Mouse (Mus musculus) limb, embryonic 15.5 days (tissue): ENCODE measurements around the gene Ccdc142. TPM values are rescaled to one million over a fixed set of nuclear protein-coding genes. Genes with fewer than 3 reads are reported as not detected.

Source experiments
- ATAC-seq: fragments of 200-750 bp; cut with Nextera tagmentation; 2 replicates; pipeline ENCODE4 v1.8.0; 2017; ENCODE audit warnings: low read depth, moderate TSS enrichment; ENCODE audit not compliant: insufficient number of reproducible peaks, low FRiP score, low TSS enrichment
- H3K27ac ChIP-seq: fragments of 300-500 bp; sonication (generic); 2 replicates; pipeline ENCODE4 v1.5.1; 2015; ENCODE audit warnings: moderate library complexity, mild to moderate bottlenecking, inconsistent platforms
- H3K27me3 ChIP-seq: fragments of 300-500 bp; sonication (generic); 2 replicates; pipeline ENCODE4 v1.6.1; 2015; ENCODE audit warnings: inconsistent platforms
- H3K36me3 ChIP-seq: fragments of 300-500 bp; sonication (generic); 2 replicates; pipeline ENCODE4 v1.6.1; 2015; ENCODE audit warnings: inconsistent platforms
- H3K4me1 ChIP-seq: fragments of 300-500 bp; sonication (generic); 2 replicates; pipeline ENCODE4 v1.6.1; 2015; ENCODE audit warnings: inconsistent platforms
- H3K4me2 ChIP-seq: fragments of 300-500 bp; sonication (generic); 2 replicates; pipeline ENCODE4 v1.6.1; 2015; ENCODE audit warnings: mild to moderate bottlenecking, inconsistent platforms
- H3K4me3 ChIP-seq: fragments of 300-500 bp; sonication (generic); 2 replicates; pipeline ENCODE4 v1.5.1; 2015; ENCODE audit warnings: mild to moderate bottlenecking, inconsistent platforms
- H3K9ac ChIP-seq: fragments of 300-500 bp; sonication (generic); 2 replicates; pipeline ENCODE4 v1.6.1; 2015; ENCODE audit warnings: inconsistent platforms
- H3K9me3 ChIP-seq: fragments of 300-500 bp; sonication (generic); 2 replicates; pipeline ENCODE4 v1.6.1; 2016; ENCODE audit warnings: inconsistent platforms
- WGBS: fragments of 180-500 bp; shearing (Covaris S2); methylation state at CpG from one replicate; pipeline ENCODE4 v1.1.7; 2015; 5-methylcytosine and 5-hydroxymethylcytosine counted together
- microRNA counts: library from miRNA; unstranded; fragments of <30 nt; microRNA quantifications from one replicate; lab custom pipeline; 2016
- microRNA-seq: library from miRNA; unstranded; fragments of <30 nt; microRNA quantifications from one replicate; pipeline ENCODE4, GENCODE M21; 2016
- polyA plus RNA-seq: library from polyadenylated mRNA; unstranded; fragments of >200 nt; fragmentation: Nextera tagmentation; extraction: Ambion mirVana; gene quantifications from 2 replicates; pipeline ENCODE4 v1.2.1, GENCODE M21; 2015

Gene Ccdc142
- polyA plus RNA-seq, 1 experiment from 2014 or later, result 2.0 TPM

- no peaks in the 10 kb centered on the region for H3K27me3 ChIP-seq
- no peak overlapping the region for H3K9ac ChIP-seq
- H3K36me3 ChIP-seq, result peaks cover 51% of the 10 kb centered on the region
- H3K27ac ChIP-seq, result no peak overlapping the region
- ATAC-seq, result no peak
- 72% methylated on average over 5 of the region's 5 CpGs for WGBS
- H3K9me3 ChIP-seq, result no peaks in the 10 kb centered on the region
- H3K4me2 ChIP-seq, result no peak overlapping the region
- H3K4me3 ChIP-seq, result no peak overlapping the region
- H3K4me1 ChIP-seq, result peaks cover 16% of the 10 kb centered on the region
These were observed 52.1 kb downstream of the Ccdc142 start for GRCm38 (mm10) chr6:83153485-83153884.

DNA sequence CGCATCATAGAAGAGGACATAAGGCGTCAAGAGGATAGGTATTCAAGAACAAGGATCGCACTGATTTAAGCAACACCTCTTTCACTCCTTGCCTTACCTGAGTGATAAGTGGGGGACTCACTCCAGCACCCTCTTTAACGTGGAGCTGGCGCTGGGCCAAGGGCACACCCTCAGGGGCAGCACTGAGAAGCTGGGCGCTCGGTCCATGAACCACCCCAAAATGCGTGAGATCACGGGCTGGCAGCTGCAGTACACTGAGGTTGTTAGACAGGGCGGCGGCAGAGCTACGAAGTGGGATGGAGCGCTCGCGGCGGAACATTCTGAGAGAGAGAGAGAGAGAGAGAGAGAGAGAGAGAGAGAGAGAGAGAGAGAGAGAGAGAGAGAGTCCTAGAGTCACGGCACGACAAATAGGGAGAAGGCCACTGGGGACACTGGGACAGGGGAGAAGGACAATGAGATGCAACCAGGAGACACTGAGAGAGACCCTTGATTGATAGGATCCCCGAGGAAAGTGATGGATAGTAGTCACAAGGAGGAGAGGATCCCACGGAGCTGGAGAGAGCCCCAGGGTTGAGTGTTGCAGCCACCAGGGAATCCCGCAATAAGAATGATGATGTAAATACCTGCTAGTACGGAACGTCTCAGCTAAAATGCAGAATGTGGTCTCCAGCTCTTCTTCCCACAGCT, 54.3 kb downstream of the Ccdc142 start:
- no peak for ATAC-seq
- H3K27ac ChIP-seq, result no peak overlapping the region
- WGBS, result 7% methylated on average over 23 of the region's 23 CpGs
- H3K4me1 ChIP-seq, result peaks cover 16% of the 10 kb centered on the region
- peak overlapping the region; percentile 51 for H3K4me3 ChIP-seq
- peaks cover 9% of the 10 kb centered on the region for H3K27me3 ChIP-seq
- H3K4me2 ChIP-seq, result peak overlapping the region; percentile 86
- peaks cover 29% of the 10 kb centered on the region for H3K36me3 ChIP-seq
- H3K9ac ChIP-seq, result peak overlapping the region; percentile 35; the same call in 1 of the 2 replicates
- no peaks in the 10 kb centered on the region for H3K9me3 ChIP-seq

GRCm38 (mm10) chr6:83156259-83156684, 54.9 kb downstream of the Ccdc142 start, which contains the start of the genes Wdr54 and 1700003E16Rik:
Gene Wdr54, minus strand, starts transcription at chr6:83156397.
Gene 1700003E16Rik, plus strand, starts transcription at chr6:83156404.
- WGBS, result 2% methylated on average over 32 of the region's 32 CpGs
- H3K9ac ChIP-seq, result peak within 1 kb of the TSS; percentile 35

More at GRCm38 (mm10) chr6:83156259-83156684, 54.9 kb downstream of the Ccdc142 start, which contains the start of the genes Wdr54 and 1700003E16Rik:
- Histone ChIP-seq H3K27me3 (peaks cover 15% of the 10 kb centered on the region), H3K36me3 (peaks cover 23% of the 10 kb centered on the region), H3K9me3 (no peaks in the 10 kb centered on the region), H3K4me1 (peaks cover 21% of the 10 kb centered on the region), H3K4me2 (peak within 1 kb of the TSS; percentile 86), H3K27ac (no peak within 1 kb of the TSS), H3K4me3 (peak within 1 kb of the TSS; percentile 51)
- peak; percentile 80 for ATAC-seq

MicroRNAs within 50 kb of the gene (microRNA counts, 519-probe panel; counts per million panel counts)
- microRNA mmu-miR-3470a+mmu-miR-3470b (lab: Ali Mortazavi, UCI), result 1,146 counts per million, percentile 6 among the panel's probes with 10 or more counts

Small RNAs within 50 kb of the gene (microRNA-seq; reads per million reads assigned to microRNA genes)
- not detected for gene Mir3470a

Other genes starting within 250 kb of the Ccdc142 start
- 1.5 and 2.1 TPM in 2 replicates for gene Sema4f, start 161.8 kb upstream of the Ccdc142 start, polyA plus RNA-seq
- gene M1ap, start 154.7 kb upstream of the Ccdc142 start, polyA plus RNA-seq, result 0.70 and 0.86 TPM in 2 replicates
- 13.1 and 15.7 TPM in 2 replicates for gene Dok1, start 68.1 kb upstream of the Ccdc142 start, polyA plus RNA-seq
- 31.2 and 34.9 TPM in 2 replicates for gene Loxl3, start 67.4 kb upstream of the Ccdc142 start, polyA plus RNA-seq
- 181 and 186 TPM in 2 replicates for gene Aup1, start 47.1 kb upstream of the Ccdc142 start, polyA plus RNA-seq
- 64.6 and 70.6 TPM in 2 replicates for gene Htra2, start 46.3 kb upstream of the Ccdc142 start, polyA plus RNA-seq
- 0.57 and 1.3 TPM in 2 replicates for gene Dqx1, start 43.8 kb upstream of the Ccdc142 start, polyA plus RNA-seq
- gene Tlx2, start 31.3 kb upstream of the Ccdc142 start, polyA plus RNA-seq, result not detected in 2 replicates
- 29.2 and 31.9 TPM in 2 replicates for gene Pcgf1, start 23.7 kb upstream of the Ccdc142 start, polyA plus RNA-seq
- gene Lbx2, start 15.2 kb upstream of the Ccdc142 start, polyA plus RNA-seq, result 0.41 and 0.50 TPM in 2 replicates
- gene Gm42688, start within 50 bp of the Ccdc142 start, polyA plus RNA-seq, result 2.5 and 3.5 TPM in 2 replicates
- 119 and 123 TPM in 2 replicates for gene Mrpl53, start 7.4 kb downstream of the Ccdc142 start, polyA plus RNA-seq
- gene Mogs, start 13.9 kb downstream of the Ccdc142 start, polyA plus RNA-seq, result 41.8 and 53.8 TPM in 2 replicates
- gene Wbp1, start 20.0 kb downstream of the Ccdc142 start, polyA plus RNA-seq, result 89.8 and 91.4 TPM in 2 replicates
- gene Ino80b, start 23.8 kb downstream of the Ccdc142 start, polyA plus RNA-seq, result 9.9 and 10.0 TPM in 2 replicates
- 76.7 and 79.5 TPM in 2 replicates for gene Rtkn, start 33.9 kb downstream of the Ccdc142 start, polyA plus RNA-seq
- gene Wdr54, start 54.8 kb downstream of the Ccdc142 start, polyA plus RNA-seq, result 4.8 and 5.4 TPM in 2 replicates
- gene 1700003E16Rik, start 54.8 kb downstream of the Ccdc142 start, polyA plus RNA-seq, result 3.1 and 3.4 TPM in 2 replicates
- 90.3 and 91.9 TPM in 2 replicates for gene Dctn1, start 64.3 kb downstream of the Ccdc142 start, polyA plus RNA-seq
- 0.06 and 0.07 TPM in 2 replicates for gene Slc4a5, start 118.2 kb downstream of the Ccdc142 start, polyA plus RNA-seq
- gene Mthfd2, start 224.3 kb downstream of the Ccdc142 start, polyA plus RNA-seq, result 31.1 and 34.0 TPM in 2 replicates
- 67.8 and 68.7 TPM in 2 replicates for gene Mob1a, start 224.4 kb downstream of the Ccdc142 start, polyA plus RNA-seq
- 102 and 104 TPM in 2 replicates for gene Bola3, start 247.5 kb downstream of the Ccdc142 start, polyA plus RNA-seq